Mouse (Mus musculus) ES-E14 (cell line): ENCODE measurements around the gene Zmym3.

Experiments
- CHD2 ChIP-seq: IDR thresholded peaks from 2 replicates; pipeline ENCODE4 v1.6.1; 2014; ENCODE audit warnings: mild to moderate bottlenecking, low read depth, low read length, inconsistent platforms
- HCFC1 ChIP-seq: IDR thresholded peaks from 2 replicates; pipeline ENCODE4 v1.6.1; 2012; ENCODE audit warnings: low read length, inconsistent platforms, borderline replicate concordance; ENCODE audit not compliant: insufficient read depth
- ZNF384 ChIP-seq: IDR thresholded peaks from 2 replicates; pipeline ENCODE4 v1.6.1; 2012; ENCODE audit warnings: low read depth, low read length, inconsistent platforms

- TF ChIP-seq ZNF384 (no peak), CHD2 (no peak), HCFC1 (no peak)
Measured at GRCm38 (mm10) chrX:101448886-101449475, 28.3 kb upstream of the Zmym3 start, which contains the start of gene Itgb1bp2.
